ENCODE assay signal across 9 mouse cellular contexts in the genomic region with DNA sequence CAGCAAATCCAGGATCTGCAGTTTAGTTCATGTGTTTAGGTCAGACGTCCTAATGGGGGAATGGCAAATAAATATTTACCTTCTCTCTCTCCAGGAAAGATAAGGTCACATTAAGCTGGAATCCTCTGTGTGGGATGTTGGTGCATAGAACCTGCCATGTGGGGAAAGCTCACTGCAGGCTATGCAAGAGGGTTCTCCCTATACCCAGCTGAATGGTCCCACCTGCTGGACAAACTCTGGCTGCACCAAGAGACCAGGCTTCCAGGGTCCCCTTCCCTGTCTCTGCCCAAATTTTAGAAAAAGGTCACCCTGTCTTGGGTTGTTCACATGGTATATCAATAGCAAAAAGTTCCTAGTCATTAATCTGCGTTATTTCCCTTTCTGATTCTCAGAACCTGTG.
A peak's percentile ranks its signal among the peaks of the same experiment; 100 is the strongest.
DNase-seq lines count a peak whose midpoint lies in the region; ATAC-seq lines count a peak whose summit lies in the region.
"Had no signal": no experiment of that assay in that cellular context is flagged by ENCODE, and none has a peak within 500 bp of the region (broad histone marks: within the 10 kb centered on the region; RNA-seq: fewer than 3 reads in every experiment).

No protein-coding gene starts in this region.

- no peak overlapping the region for H3K4me3 ChIP-seq in kidney, embryonic 14.5 days (ENCODE audit: low read length)
- no peak overlapping the region for H3K4me3 ChIP-seq in midbrain, embryonic 13.5 days (replicated peaks)
- H3K4me3 ChIP-seq: lung, embryonic 15.5 days had no signal

- 81% methylated on average over 2 of the region's 2 CpGs for WGBS in kidney, embryonic 14.5 days
- 84% methylated on average over 2 of the region's 2 CpGs for WGBS in midbrain, embryonic 13.5 days

- H3K4me2 ChIP-seq in kidney, embryonic 14.5 days (replicated peaks; ENCODE audit: low read depth, low read length), result no peak overlapping the region
- H3K4me2 ChIP-seq in midbrain, embryonic 13.5 days (replicated peaks), result no peak overlapping the region
- H3K4me2 ChIP-seq: lung, embryonic 15.5 days had no signal

- DNase-seq in kidney, postnatal 10 days, result peak; percentile 72
- DNase-seq in adrenal gland, postnatal 36 days, result peak; percentile 56 to 70
- DNase-seq in layer of hippocampus, postnatal 10 days (ENCODE audit: low spot score in 2 of 2), result peak; percentile 51 to 55
- peak; percentile 25 for DNase-seq in right cerebral cortex, adult 18-20 months
- DNase-seq in retina, postnatal 1 day, result no peak

- no peaks in the 10 kb centered on the region for H3K9me3 ChIP-seq in kidney, embryonic 14.5 days (ENCODE audit: control insufficient read depth, low read length)
- H3K9me3 ChIP-seq in midbrain, embryonic 13.5 days, result no peaks in the 10 kb centered on the region
- H3K9me3 ChIP-seq: lung, embryonic 15.5 days had no signal

- ATAC-seq in kidney, embryonic 14.5 days (ENCODE audit: low FRiP score, low TSS enrichment), result no peak
- no peak for ATAC-seq in midbrain, embryonic 13.5 days
- ATAC-seq: intestine, embryonic 16.5 days had no signal

- H3K27ac ChIP-seq in kidney, embryonic 14.5 days (ENCODE audit: low read depth, low read length), result no peak overlapping the region
- no peak overlapping the region for H3K27ac ChIP-seq in midbrain, embryonic 13.5 days
- H3K27ac ChIP-seq: lung, embryonic 15.5 days had no signal

- no peaks in the 10 kb centered on the region for H3K27me3 ChIP-seq in kidney, embryonic 14.5 days (ENCODE audit: control insufficient read depth, insufficient read depth, low read length)
- H3K27me3 ChIP-seq in midbrain, embryonic 13.5 days, result no peaks in the 10 kb centered on the region
- H3K27me3 ChIP-seq: lung, embryonic 15.5 days had no signal

- H3K36me3 ChIP-seq in kidney, embryonic 14.5 days (ENCODE audit: control insufficient read depth, insufficient read depth, low read length), result no peaks in the 10 kb centered on the region
- H3K36me3 ChIP-seq in midbrain, embryonic 13.5 days, result no peaks in the 10 kb centered on the region
- H3K36me3 ChIP-seq: lung, embryonic 15.5 days had no signal

- H3K9ac ChIP-seq in kidney, embryonic 14.5 days (ENCODE audit: low read depth, low read length), result no peak overlapping the region
- H3K9ac ChIP-seq in midbrain, embryonic 13.5 days (replicated peaks), result no peak overlapping the region
- H3K9ac ChIP-seq: lung, embryonic 15.5 days had no signal

- no peaks in the 10 kb centered on the region for H3K4me1 ChIP-seq in kidney, embryonic 14.5 days (ENCODE audit: control insufficient read depth, insufficient read depth, low read length)
- no peaks in the 10 kb centered on the region for H3K4me1 ChIP-seq in midbrain, embryonic 13.5 days (replicated peaks)
- H3K4me1 ChIP-seq: lung, embryonic 15.5 days had no signal
